Mouse (Mus musculus) forebrain, embryonic 10.5 days (tissue): ENCODE data around the gene Ripor2. TPM values are rescaled to one million over a fixed set of nuclear protein-coding genes. Genes with fewer than 3 reads are reported as not detected.
A peak's percentile ranks its signal among the peaks of the same experiment; 100 is the strongest.

Experiments used
- DNase-seq: peaks from one replicate; pipeline ENCODE4 v3.0.0-alpha.2; 2017; ENCODE audit warnings: low spot score; ENCODE audit errors: extremely low spot score
- H3K27ac ChIP-seq: fragments of 300-500 bp; sonication (generic); 2 replicates; pipeline ENCODE4 v1.5.1; 2016; ENCODE audit warnings: mild to moderate bottlenecking
- H3K27me3 ChIP-seq: fragments of 300-500 bp; sonication (generic); 2 replicates; pipeline ENCODE4 v1.6.1; 2016; ENCODE audit warnings: mild to moderate bottlenecking; ENCODE audit not compliant: poor library complexity, severe bottlenecking
- H3K36me3 ChIP-seq: fragments of 300-500 bp; sonication (generic); replicated peaks from 2 replicates; pipeline ENCODE4 v1.6.1; 2016; ENCODE audit warnings: mild to moderate bottlenecking, moderate library complexity
- H3K4me1 ChIP-seq: fragments of 300-500 bp; sonication (generic); 2 replicates; pipeline ENCODE4 v1.6.1; 2016
- H3K4me3 ChIP-seq: fragments of 300-500 bp; sonication (generic); 2 replicates; pipeline ENCODE4 v1.5.1; 2016; ENCODE audit warnings: mild to moderate bottlenecking, moderate library complexity
- H3K9me3 ChIP-seq: fragments of 300-500 bp; sonication (generic); 2 replicates; pipeline ENCODE4 v1.6.1; 2016; ENCODE audit warnings: mild to moderate bottlenecking, moderate library complexity
- WGBS: fragments of 180-500 bp; shearing (Covaris S2); methylation state at CpG from one replicate; pipeline ENCODE4 v1.1.7; 2016; 5-methylcytosine and 5-hydroxymethylcytosine counted together
- polyA plus RNA-seq: library from polyadenylated mRNA; unstranded; fragments of >200 nt; fragmentation: Nextera tagmentation; extraction: Ambion mirVana; gene quantifications from 2 replicates; pipeline ENCODE4 v1.2.1, GENCODE M21; 2016

Ripor2 gene
- polyA plus RNA-seq, 1 experiment from 2014 or later: 2.2 TPM

GRCm38 (mm10) chr13:24682346-24682745 lies 100.4 kb downstream of the Ripor2 start:
- Histone ChIP-seq H3K4me3 (no peak overlapping the region), H3K36me3 (no peaks in the 10 kb centered on the region), H3K27me3 (no peaks in the 10 kb centered on the region), H3K4me1 (peaks cover 18% of the 10 kb centered on the region), H3K27ac (no peak overlapping the region), H3K9me3 (no peaks in the 10 kb centered on the region)
- DNase-seq: no peak
- WGBS: 85% methylated on average over 5 of the region's 5 CpGs

GRCm38 (mm10) chr13:24684503-24684902 lies 102.5 kb downstream of the Ripor2 start:
- H3K27me3 ChIP-seq: no peaks in the 10 kb centered on the region
- H3K9me3 ChIP-seq: no peaks in the 10 kb centered on the region
- WGBS: 87% methylated on average over 2 of the region's 2 CpGs
- peaks cover 9% of the 10 kb centered on the region for H3K4me1 ChIP-seq
- DNase-seq: no peak
- H3K27ac ChIP-seq: no peak overlapping the region
- no peak overlapping the region for H3K4me3 ChIP-seq
- H3K36me3 ChIP-seq: no peaks in the 10 kb centered on the region

- H3K27me3 ChIP-seq: no peaks in the 10 kb centered on the region
- 76% methylated on average over 5 of the region's 5 CpGs for WGBS
- no peak overlapping the region for H3K4me3 ChIP-seq
- no peak for DNase-seq
- H3K36me3 ChIP-seq: no peaks in the 10 kb centered on the region
- no peak overlapping the region for H3K27ac ChIP-seq
- peaks cover 7% of the 10 kb centered on the region for H3K4me1 ChIP-seq
- no peaks in the 10 kb centered on the region for H3K9me3 ChIP-seq
These were observed 103.9 kb downstream of the Ripor2 start for GRCm38 (mm10) chr13:24685846-24686245.

- no peaks in the 10 kb centered on the region for H3K9me3 ChIP-seq
- 41% methylated on average over 15 of the region's 15 CpGs for WGBS
- no peak overlapping the region for H3K4me3 ChIP-seq
- peak; percentile 75 for DNase-seq
- no peaks in the 10 kb centered on the region for H3K36me3 ChIP-seq
- H3K27me3 ChIP-seq: no peaks in the 10 kb centered on the region
- H3K27ac ChIP-seq: peak overlapping the region; percentile 48; the same call in 1 of the 2 replicates
- peaks cover 7% of the 10 kb centered on the region for H3K4me1 ChIP-seq
These were observed 105.0 kb downstream of the Ripor2 start for GRCm38 (mm10) chr13:24686705-24687665.

GRCm38 (mm10) chr13:24693312-24693711 lies 111.3 kb downstream of the Ripor2 start:
- no peak for DNase-seq
- 91% methylated on average over 7 of the region's 7 CpGs for whole genome bisulfite sequencing
- Histone ChIP-seq H3K27me3 (no peaks in the 10 kb centered on the region), H3K36me3 (no peaks in the 10 kb centered on the region), H3K27ac (no peak overlapping the region), H3K4me3 (no peak overlapping the region), H3K9me3 (no peaks in the 10 kb centered on the region), H3K4me1 (no peaks in the 10 kb centered on the region)

GRCm38 (mm10) chr13:24698746-24699145 lies 116.8 kb downstream of the Ripor2 start:
- no peaks in the 10 kb centered on the region for H3K27me3 ChIP-seq
- H3K36me3 ChIP-seq: no peaks in the 10 kb centered on the region
- DNase-seq: no peak
- no peaks in the 10 kb centered on the region for H3K4me1 ChIP-seq
- H3K27ac ChIP-seq: no peak overlapping the region
- H3K9me3 ChIP-seq: no peaks in the 10 kb centered on the region
- 96% methylated on average over 4 of the region's 4 CpGs for WGBS
- no peak overlapping the region for H3K4me3 ChIP-seq

GRCm38 (mm10) chr13:24702128-24702527 lies 120.1 kb downstream of the Ripor2 start:
- Histone ChIP-seq H3K4me1 (no peaks in the 10 kb centered on the region), H3K36me3 (no peaks in the 10 kb centered on the region), H3K4me3 (no peak overlapping the region), H3K9me3 (no peaks in the 10 kb centered on the region), H3K27ac (no peak overlapping the region), H3K27me3 (no peaks in the 10 kb centered on the region)
- DNase-seq: no peak
- WGBS: 81% methylated on average over 5 of the region's 5 CpGs

GRCm38 (mm10) chr13:24709656-24710396 lies 127.8 kb downstream of the Ripor2 start:
- H3K36me3 ChIP-seq: no peaks in the 10 kb centered on the region

GRCm38 (mm10) chr13:24710968-24711367 lies 129.0 kb downstream of the Ripor2 start:
- H3K27me3 ChIP-seq: peaks cover 14% of the 10 kb centered on the region; the same call in 1 of the 2 replicates
- WGBS: 71% methylated on average over 7 of the region's 7 CpGs

More at GRCm38 (mm10) chr13:24709656-24710396, 127.8 kb downstream of the Ripor2 start:
- no peaks in the 10 kb centered on the region for H3K9me3 ChIP-seq
- peaks cover 26% of the 10 kb centered on the region for H3K4me1 ChIP-seq
- peaks cover 8% of the 10 kb centered on the region; the same call in 1 of the 2 replicates for H3K27me3 ChIP-seq
- H3K4me3 ChIP-seq: no peak overlapping the region
- no peak overlapping the region for H3K27ac ChIP-seq
- no peak for DNase-seq
- 64% methylated on average over 12 of the region's 12 CpGs for WGBS

GRCm38 (mm10) chr13:24712581-24713130 lies 130.7 kb downstream of the Ripor2 start:
- Histone ChIP-seq H3K9me3 (no peaks in the 10 kb centered on the region), H3K36me3 (no peaks in the 10 kb centered on the region), H3K4me3 (no peak overlapping the region), H3K27ac (no peak overlapping the region), H3K27me3 (peaks cover 14% of the 10 kb centered on the region; the same call in 1 of the 2 replicates), H3K4me1 (peaks cover 32% of the 10 kb centered on the region)
- 92% methylated on average over 7 of the region's 7 CpGs for WGBS
- DNase-seq: no peak

More at GRCm38 (mm10) chr13:24710968-24711367, 129.0 kb downstream of the Ripor2 start:
- no peak for DNase-seq
- no peaks in the 10 kb centered on the region for H3K9me3 ChIP-seq
- H3K27ac ChIP-seq: no peak overlapping the region
- H3K36me3 ChIP-seq: no peaks in the 10 kb centered on the region
- H3K4me1 ChIP-seq: peaks cover 32% of the 10 kb centered on the region
- no peak overlapping the region for H3K4me3 ChIP-seq

- DNase-seq: peak; percentile 85
- Histone ChIP-seq H3K27ac (peak overlapping the region; percentile 21; the same call in 1 of the 2 replicates), H3K36me3 (no peaks in the 10 kb centered on the region), H3K27me3 (peaks cover 14% of the 10 kb centered on the region; the same call in 1 of the 2 replicates), H3K9me3 (no peaks in the 10 kb centered on the region), H3K4me1 (peaks cover 32% of the 10 kb centered on the region), H3K4me3 (peak overlapping the region; percentile 30; the same call in 1 of the 2 replicates)
- 7% methylated on average over 16 of the region's 16 CpGs for WGBS
These were observed 131.5 kb downstream of the Ripor2 start for GRCm38 (mm10) chr13:24713434-24714000.

GRCm38 (mm10) chr13:24714360-24714885 lies 132.4 kb downstream of the Ripor2 start:
- Histone ChIP-seq H3K4me1 (peaks cover 31% of the 10 kb centered on the region), H3K27me3 (peaks cover 14% of the 10 kb centered on the region; the same call in 1 of the 2 replicates), H3K9me3 (no peaks in the 10 kb centered on the region), H3K36me3 (no peaks in the 10 kb centered on the region), H3K27ac (no peak overlapping the region), H3K4me3 (no peak overlapping the region)
- 82% methylated on average over 9 of the region's 9 CpGs for WGBS
- DNase-seq: no peak
